Mouse (Mus musculus) layer of hippocampus, postnatal 10 days (tissue): Measurements from ENCODE around the gene Ccdc97. TPM values are rescaled to one million over a fixed set of nuclear protein-coding genes. Genes with fewer than 3 reads are reported as not detected.

ENCODE experiments used
- DNase-seq, 2 experiments: peaks; one replicate each; pipeline ENCODE4 v3.0.0; 2021; ENCODE audit warnings: low spot score in 2 of 2
- total RNA-seq, 2 experiments: library from RNA; stranded (reverse); gene quantifications; 2 replicates each; pipeline ENCODE4 v1.2.3; 2021

Gene Ccdc97
- total RNA-seq, 2 experiments from 2014 or later, result 44.4 to 45.8 TPM

GRCm38 (mm10) chr7:25670096-25670495 lies 48.8 kb downstream of the Ccdc97 start:
- DNase-seq, result no peak

GRCm38 (mm10) chr7:25669631-25670030 lies 49.3 kb downstream of the Ccdc97 start:
- no peak for DNase-seq

- DNase-seq, result no peak
Measured at GRCm38 (mm10) chr7:25669158-25669557, 49.7 kb downstream of the Ccdc97 start.

GRCm38 (mm10) chr7:25666381-25666780 lies 52.5 kb downstream of the Ccdc97 start:
- no peak for DNase-seq

Other genes starting within 250 kb of the Ccdc97 start
- 1 to 10 TPM; 2.1 to 2.4 TPM for gene Ceacam1, start 241.5 kb downstream of the Ccdc97 start, total RNA-seq
- gene Ceacam2, start 179.2 kb downstream of the Ccdc97 start, total RNA-seq, result under 1 TPM; 0.11 to 0.23 TPM
- not detected for gene Erich4, start 103.2 kb downstream of the Ccdc97 start, total RNA-seq
- 10 to 100 TPM; 27.3 to 29.8 TPM for gene Dmac2, start 99.7 kb downstream of the Ccdc97 start, total RNA-seq
- 1 to 10 TPM; 2.8 to 3.1 TPM for gene B3gnt8, start 92.4 kb downstream of the Ccdc97 start, total RNA-seq
- gene Bckdha, start 60.1 kb downstream of the Ccdc97 start, total RNA-seq, result 10 to 100 TPM; 33.2 to 36.1 TPM
- gene Exosc5, start 59.9 kb downstream of the Ccdc97 start, total RNA-seq, result 10 to 100 TPM; 22.6 to 29.4 TPM
- 10 to 100 TPM; 37.2 to 46.4 TPM for gene Tmem91, start 43.9 kb downstream of the Ccdc97 start, total RNA-seq
- 10 to 100 TPM; 26.6 to 29.8 TPM for gene B9d2, start 38.3 kb downstream of the Ccdc97 start, total RNA-seq
- gene Tgfb1, start 32.1 kb downstream of the Ccdc97 start, total RNA-seq, result 10 to 100 TPM; 11.0 to 12.9 TPM
- 100 to 1,000 TPM; 122 to 129 TPM for gene Hnrnpul1, start 35.7 kb upstream of the Ccdc97 start, total RNA-seq
- gene Axl, start 69.6 kb upstream of the Ccdc97 start, total RNA-seq, result 10 to 100 TPM; 43.2 to 44.9 TPM
- 1 to 10 TPM; 2.6 to 4.0 TPM for gene Cyp2s1, start 97.8 kb upstream of the Ccdc97 start, total RNA-seq
- gene Cyp2b10, start 178.5 kb upstream of the Ccdc97 start, total RNA-seq, result not detected